Mouse (Mus musculus): ENCODE measurements around the gene Treml4.

Treml4 gene

GRCm38 (mm10) chr17:48263741-48264362, at the start of gene Treml4:
Gene Treml4, plus strand, starts transcription at chr17:48264295.
- DNase-seq (ENCODE audit: low read depth, low spot score), result no peak

DNA sequence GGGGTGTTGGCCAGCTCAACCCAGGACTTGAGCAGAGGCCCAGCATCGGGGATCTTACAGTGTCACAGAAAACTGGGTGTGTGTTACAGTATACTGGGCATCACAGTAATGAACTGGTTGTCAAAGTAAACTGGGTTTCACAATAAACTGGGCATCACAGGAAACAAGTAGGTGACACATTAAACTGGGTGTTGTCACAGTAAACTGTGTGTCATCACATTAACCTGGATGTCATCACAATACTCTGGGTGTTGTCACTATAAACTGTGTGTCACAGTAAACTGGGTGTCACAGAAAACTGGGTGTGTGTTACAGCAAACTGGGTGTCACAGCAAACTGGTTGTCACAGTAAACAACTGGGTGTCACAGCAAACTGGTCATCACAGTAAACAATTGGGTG, 48.7 kb upstream of the Treml4 start:
- DNase-seq (ENCODE audit: low read depth, low spot score), result no peak

- no peak for DNase-seq (ENCODE audit: low read depth, low spot score)
These were observed 33.4 kb upstream of the Treml4 start for GRCm38 (mm10) chr17:48230680-48231079.

DNA sequence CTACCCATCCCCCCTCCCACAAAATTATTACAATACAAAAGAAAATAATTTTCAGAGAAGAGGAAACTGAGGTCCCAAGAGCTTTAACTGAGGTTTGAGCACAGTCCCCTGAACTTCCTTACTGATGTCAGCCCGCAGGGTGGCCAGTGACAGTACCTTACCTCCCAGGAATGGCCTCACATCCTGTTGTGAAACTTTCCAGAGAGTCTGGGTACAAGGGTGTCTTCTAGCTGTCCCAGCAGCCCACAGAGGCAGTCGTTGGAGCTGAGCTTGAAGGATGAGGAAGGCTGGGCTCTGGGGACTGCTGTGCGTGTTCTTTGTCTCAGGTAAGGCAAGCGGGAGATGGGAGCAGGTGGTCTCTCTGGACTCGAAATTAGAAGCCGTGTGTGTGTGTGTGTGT, 31.6 kb upstream of the Treml4 start, which contains the start of gene Trem1:
Gene Trem1, plus strand, starts transcription at position 251 of the 400 bp plus-strand sequence.
- DNase-seq (ENCODE audit: low read depth, low spot score), result no peak

DNA sequence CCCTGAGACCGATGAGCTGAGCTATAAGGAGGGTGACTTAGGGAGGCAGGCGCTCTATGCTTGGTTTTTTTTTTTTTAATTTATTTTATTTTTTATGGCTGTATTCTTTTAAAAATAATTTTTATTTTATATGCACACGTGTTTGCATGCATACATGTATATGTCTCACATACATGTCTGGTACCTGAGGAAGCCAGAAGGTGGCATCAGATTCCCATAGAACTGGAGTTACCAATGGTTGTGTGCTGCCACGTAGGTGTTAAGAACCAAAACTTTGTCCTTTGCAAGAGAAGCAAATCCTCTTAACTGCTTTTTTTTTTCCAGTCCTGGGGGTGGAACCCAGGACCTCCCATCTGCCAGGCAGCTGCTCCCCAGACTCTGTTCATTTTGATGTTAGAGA, 30.3 kb upstream of the Treml4 start:
- DNase-seq (ENCODE audit: low read depth, low spot score), result no peak

- no peak for DNase-seq (ENCODE audit: low read depth, low spot score)
These were observed 29.5 kb upstream of the Treml4 start for GRCm38 (mm10) chr17:48234550-48234949.

GRCm38 (mm10) chr17:48235773-48236370, 28.2 kb upstream of the Treml4 start:
- DNase-seq (ENCODE audit: low read depth, low spot score), result no peak

GRCm38 (mm10) chr17:48237621-48238020, 26.5 kb upstream of the Treml4 start:
- DNase-seq (ENCODE audit: low read depth, low spot score), result no peak

DNA sequence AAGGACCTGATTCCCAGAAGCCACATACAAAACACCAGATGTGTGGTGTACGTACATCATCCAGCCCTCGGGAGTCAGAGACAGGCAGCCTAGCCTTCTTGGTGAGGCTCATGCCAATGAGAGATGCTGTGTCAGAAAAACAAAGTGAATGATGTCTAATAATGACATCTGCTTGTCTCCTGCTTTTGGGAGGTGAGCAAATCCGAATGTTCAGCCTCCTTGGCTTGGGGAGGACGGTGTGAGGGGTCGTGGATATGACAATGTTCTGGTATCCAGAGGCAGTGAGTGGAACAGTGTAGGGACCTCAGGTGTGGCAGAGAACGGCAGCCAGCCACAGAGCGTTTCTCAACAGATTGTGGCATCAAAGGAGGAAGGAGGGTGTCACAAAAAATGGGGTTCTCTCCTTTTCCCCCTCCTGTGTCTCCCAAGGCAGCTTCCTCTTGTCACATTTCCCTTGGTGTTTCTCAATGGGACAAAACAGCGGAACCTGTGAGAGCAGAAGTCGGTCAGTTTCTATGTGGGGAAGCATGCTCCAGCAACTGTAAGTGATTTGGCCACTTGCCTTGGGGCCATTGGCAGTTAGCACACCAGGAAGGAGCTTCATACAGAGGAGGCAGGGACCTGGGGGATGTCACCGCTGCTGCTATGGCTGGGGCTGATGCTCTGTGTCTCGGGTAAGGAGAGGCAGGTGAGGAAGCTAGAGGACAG, 16.7 kb upstream of the Treml4 start, which contains the start of gene Trem3:
Gene Trem3, plus strand, starts transcription at position 557 of the 708 bp plus-strand sequence.
- no peak for DNase-seq (ENCODE audit: low read depth, low spot score)

DNA sequence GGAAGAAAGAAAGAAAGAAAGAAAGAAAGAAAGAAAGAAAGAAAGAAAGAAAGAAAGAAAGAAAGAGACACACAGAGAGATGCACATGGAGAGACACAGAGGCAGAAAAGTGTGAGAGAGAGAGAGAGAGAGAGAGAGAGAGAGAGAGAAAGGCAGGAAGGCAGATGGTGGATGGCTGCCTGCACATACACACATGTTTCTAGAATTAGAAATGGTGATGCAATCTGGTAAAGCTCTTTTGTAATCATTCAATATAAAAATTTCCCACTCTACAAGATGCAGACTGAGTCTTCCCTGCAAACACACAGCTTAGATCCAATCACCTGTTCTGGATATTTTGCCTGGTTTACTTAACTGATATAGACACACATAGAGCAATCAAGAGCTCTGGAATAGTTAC, 15.1 kb upstream of the Treml4 start:
- DNase-seq (ENCODE audit: low read depth, low spot score), result no peak

- no peak for DNase-seq (ENCODE audit: low read depth, low spot score)
These were observed 14.6 kb upstream of the Treml4 start for GRCm38 (mm10) chr17:48249501-48249900.

DNA sequence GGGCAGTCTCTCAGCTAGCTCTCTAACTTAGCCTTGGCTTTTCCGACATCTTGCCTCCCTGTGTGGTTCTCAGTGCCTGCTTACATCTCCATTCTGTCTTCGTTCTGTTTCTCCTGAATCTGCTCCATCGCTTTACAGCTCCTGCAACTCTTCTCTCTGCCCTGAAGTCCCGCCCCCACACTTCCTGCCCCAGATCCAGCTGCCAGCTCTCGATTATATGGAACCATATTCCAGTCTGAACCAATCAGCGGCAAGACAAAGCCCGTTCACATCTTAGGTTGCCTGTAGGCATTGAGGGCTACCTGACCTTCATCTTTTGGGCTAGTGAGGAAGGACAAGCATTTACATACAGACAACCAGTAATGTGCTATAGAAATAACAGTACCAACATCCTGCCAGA, 13.5 kb upstream of the Treml4 start:
- no peak for DNase-seq (ENCODE audit: low read depth, low spot score)

DNA sequence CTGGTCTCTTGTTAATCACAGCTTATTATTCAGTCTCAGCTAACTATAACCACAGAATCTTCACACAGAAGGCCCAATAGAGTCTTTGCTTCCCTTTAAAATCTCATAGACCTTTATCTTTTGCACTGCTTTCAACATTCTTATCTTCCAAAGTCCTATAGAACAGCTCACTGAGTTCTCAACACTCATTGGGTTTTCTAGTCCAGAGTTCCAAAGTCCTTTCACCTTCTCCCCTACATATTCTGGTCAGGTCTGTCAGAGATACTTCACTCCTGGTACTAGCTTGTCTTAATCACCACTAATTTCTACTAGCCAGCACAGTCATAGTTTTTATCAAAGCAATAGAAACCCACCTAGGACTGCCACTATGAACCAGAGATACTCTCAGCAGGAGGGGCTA, 7.5 kb upstream of the Treml4 start:
- DNase-seq (ENCODE audit: low read depth, low spot score), result no peak

GRCm38 (mm10) chr17:48261868-48262267, 2.2 kb upstream of the Treml4 start:
- no peak for DNase-seq (ENCODE audit: low read depth, low spot score)

- DNase-seq (ENCODE audit: low read depth, low spot score), result peak; percentile 72
These were observed 567 bp downstream of the Treml4 start for GRCm38 (mm10) chr17:48264662-48265061.

DNA sequence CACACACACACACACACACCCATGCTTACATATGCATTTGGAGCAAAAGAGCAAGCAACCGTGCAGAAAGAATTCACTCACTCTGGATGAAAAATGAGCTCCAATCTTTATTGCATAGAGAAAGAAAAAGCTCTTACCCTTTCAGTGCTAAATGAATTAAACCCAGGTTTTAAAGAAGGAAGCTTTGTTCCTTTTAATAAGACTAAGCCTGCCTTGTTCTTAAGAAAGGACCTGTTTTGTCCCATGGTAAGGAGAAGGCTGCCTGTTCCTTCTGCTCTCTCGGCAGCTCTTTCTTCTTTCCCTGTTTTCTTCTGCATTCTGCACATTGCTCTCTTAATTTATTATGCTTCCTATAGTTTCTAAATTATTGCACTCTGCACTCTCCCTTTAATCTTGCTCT, 2.0 kb downstream of the Treml4 start:
- DNase-seq (ENCODE audit: low read depth, low spot score), result no peak

- DNase-seq (ENCODE audit: low read depth, low spot score), result no peak
These were observed 2.7 kb downstream of the Treml4 start for GRCm38 (mm10) chr17:48266610-48267304.

DNA sequence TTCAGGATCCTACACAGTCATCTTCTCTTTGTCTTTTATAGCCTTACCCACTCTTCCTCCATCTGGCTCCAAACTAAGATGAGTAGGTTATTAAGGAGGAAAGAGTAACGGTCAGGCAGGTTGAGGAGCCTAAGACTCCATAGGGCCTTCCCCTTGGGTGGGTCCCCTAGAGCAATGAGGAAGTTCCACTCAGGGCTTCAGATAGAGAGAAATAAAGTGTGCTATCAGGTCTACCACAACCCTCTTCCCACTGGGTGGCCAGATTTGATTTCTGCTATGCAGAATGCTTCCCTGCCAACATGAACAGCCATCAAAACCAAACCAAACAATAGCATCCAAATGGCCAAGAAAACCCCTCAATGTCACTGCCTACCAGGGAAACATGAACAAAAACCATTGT, 3.5 kb downstream of the Treml4 start:
- DNase-seq (ENCODE audit: low read depth, low spot score), result no peak

DNA sequence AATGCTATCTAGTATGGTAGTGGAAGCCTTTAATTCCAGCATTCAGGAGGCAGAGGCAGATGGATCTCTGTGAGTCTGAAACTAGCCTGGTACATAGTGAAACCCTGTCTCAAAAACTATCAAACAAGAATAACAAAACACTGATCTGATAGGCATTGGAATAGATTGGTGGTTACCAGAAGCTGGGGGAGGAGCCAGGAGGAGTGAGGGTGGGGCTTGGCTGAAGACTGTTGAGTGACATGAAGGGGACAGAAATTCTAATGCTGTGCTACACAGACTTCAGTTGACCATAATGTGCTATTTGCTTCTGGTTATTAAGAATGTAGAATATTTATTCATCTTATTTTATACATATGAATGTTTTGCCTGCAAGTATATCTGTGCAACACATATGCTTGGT, 4.2 kb downstream of the Treml4 start:
- no peak for DNase-seq (ENCODE audit: low read depth, low spot score)

DNA sequence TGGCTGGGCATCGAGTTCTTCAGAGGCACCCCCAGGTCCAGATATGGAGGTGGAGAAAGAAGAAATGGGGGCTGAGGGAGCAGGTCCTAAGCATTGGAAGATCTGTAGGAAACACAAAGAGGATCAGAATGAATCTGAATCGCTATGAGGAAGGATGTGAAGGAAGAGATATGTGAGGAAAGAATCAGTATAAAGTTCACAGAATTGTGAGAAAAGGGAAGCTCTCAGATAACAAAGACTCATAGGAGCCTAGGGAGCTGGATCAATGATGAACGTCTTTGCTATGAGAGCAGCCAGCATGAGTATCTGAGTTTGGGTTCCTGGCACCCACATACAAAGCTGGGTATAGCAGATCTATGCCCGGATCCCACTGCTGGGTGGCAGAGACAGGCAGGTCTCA, 5.7 kb downstream of the Treml4 start:
- no peak for DNase-seq (ENCODE audit: low read depth, low spot score)

GRCm38 (mm10) chr17:48272158-48272557, 8.1 kb downstream of the Treml4 start:
- DNase-seq (ENCODE audit: low read depth, low spot score), result peak; percentile 89

- DNase-seq (ENCODE audit: low read depth, low spot score), result no peak
These were observed 8.5 kb downstream of the Treml4 start for GRCm38 (mm10) chr17:48272598-48272997.
